Mouse (Mus musculus) bone marrow, adult 2 months (tissue): ENCODE measurements at regions not wholly inside any gene's neighbourhood (a gene's known extent, or its start where the extent isn't known, plus 50 kb on each side); places are given as distances from the start of the nearest gene placed in this dataset.
A peak's percentile ranks its signal among the peaks of the same experiment; 100 is the strongest.

Experiments
- H3K27ac ChIP-seq: fragments of 200-500 bp; 2 replicates; pipeline ENCODE4 v1.5.1; 2012; ENCODE audit warnings: low read depth, mild to moderate bottlenecking, control low read depth, inconsistent platforms, low read length; ENCODE audit not compliant: control insufficient read depth, poor library complexity, insufficient read depth
- H3K4me1 ChIP-seq: fragments of 200-500 bp; 2 replicates; pipeline ENCODE4 v1.6.1; 2011; ENCODE audit warnings: low read length; ENCODE audit not compliant: control insufficient read depth, insufficient read depth
- H3K4me3 ChIP-seq: fragments of 200-500 bp; replicated peaks from 2 replicates; pipeline ENCODE3; 2011; ENCODE audit warnings: mild to moderate bottlenecking, low read depth, low read length, control low read depth; ENCODE audit not compliant: control insufficient read depth
- CTCF ChIP-seq: fragments of 200-500 bp; IDR thresholded peaks from 2 replicates; pipeline ENCODE4 v1.5.1; 2011; ENCODE audit warnings: low read length, control low read depth; ENCODE audit not compliant: control insufficient read depth, insufficient read depth
- POLR2A ChIP-seq: fragments of 200-500 bp; IDR thresholded peaks from 2 replicates; pipeline ENCODE4 v1.6.1; 2011; ENCODE audit warnings: low read depth, mild to moderate bottlenecking, control low read depth, low read length, borderline replicate concordance; ENCODE audit not compliant: control insufficient read depth
- WGBS: fragments of 180-500 bp; shearing (Covaris S2); methylation state at CpG from one replicate; pipeline ENCODE4 v1.1.7; 2018; 5-methylcytosine and 5-hydroxymethylcytosine counted together

DNA sequence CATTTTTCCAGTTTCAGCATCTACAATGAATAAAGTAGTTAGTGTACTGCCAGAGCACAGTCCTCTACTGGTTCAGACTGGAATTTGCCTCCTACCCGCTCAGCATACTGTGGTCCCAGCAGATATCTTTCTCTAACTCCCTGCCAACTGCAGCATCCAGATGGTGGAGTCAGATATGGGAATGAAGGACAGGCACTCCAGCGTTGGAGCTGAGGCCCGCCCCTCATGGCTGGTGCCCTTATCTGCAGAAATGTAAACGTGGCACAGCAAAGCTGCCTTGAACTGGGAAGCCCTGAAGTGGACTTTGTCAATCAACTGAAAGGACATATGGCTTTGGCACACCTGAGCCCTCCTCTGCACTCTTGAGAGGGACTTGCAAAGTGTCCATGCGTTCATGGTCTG is 146.6 kb downstream of the Cartpt start:
- 44% methylated on average over 5 of the region's 5 CpGs for WGBS
- TF ChIP-seq CTCF (no peak), POLR2A (no peak)
- Histone ChIP-seq H3K4me1 (no peaks in the 10 kb centered on the region), H3K27ac (peak overlapping the region; percentile 40), H3K4me3 (no peak overlapping the region)

DNA sequence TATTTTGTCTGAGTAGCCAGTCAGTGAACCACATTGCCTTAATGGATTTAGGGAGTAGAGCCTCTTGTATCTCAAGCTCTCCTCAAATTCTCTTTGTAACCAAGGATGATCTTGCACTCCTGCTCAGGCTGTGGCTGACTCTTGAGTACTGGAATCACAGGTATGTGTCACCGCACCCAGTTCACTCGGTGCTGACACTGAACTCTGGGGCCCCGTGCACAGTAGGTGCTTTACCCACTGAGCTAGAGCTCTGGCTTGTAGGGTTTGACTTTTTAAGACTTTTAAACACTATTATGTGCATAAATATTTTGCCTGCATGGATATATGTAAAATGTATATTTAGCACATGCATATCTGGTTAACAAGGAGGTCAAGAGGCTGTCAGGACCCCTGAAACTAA is 147.4 kb downstream of the Cartpt start:
- WGBS: 86% methylated on average over 3 of the region's 3 CpGs
- no peak overlapping the region for H3K27ac ChIP-seq

DNA sequence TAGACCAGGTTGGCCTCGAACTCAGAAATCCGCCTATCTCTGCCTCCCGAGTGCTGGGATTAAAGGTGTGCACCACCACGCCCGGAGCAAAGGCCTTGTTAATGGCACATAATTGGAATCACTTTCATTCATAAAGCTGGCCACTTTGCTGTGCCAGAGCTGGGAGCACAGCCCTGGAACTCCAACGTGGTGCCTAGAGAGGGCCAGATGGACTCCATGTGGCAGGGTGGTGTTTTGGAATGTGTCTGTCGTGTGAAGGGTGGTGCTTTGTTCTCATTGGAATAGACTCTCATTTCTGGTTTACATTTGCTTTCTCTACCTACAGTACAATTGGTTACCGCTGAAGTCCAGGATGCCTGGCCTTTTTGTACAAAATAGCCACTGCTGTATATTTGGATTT is 150.2 kb downstream of the Cartpt start:
- H3K4me1 ChIP-seq: no peaks in the 10 kb centered on the region
- WGBS: 82% methylated on average over 8 of the region's 8 CpGs
- TF ChIP-seq POLR2A (no peak), CTCF (no peak)
- H3K4me3 ChIP-seq: no peak overlapping the region
- H3K27ac ChIP-seq: no peak overlapping the region

More for the DNA sequence above, 147.4 kb downstream of the Cartpt start:
- Histone ChIP-seq H3K4me3 (no peak overlapping the region), H3K4me1 (no peaks in the 10 kb centered on the region)
- no peak for TF ChIP-seq POLR2A
- TF ChIP-seq CTCF: no peak

DNA sequence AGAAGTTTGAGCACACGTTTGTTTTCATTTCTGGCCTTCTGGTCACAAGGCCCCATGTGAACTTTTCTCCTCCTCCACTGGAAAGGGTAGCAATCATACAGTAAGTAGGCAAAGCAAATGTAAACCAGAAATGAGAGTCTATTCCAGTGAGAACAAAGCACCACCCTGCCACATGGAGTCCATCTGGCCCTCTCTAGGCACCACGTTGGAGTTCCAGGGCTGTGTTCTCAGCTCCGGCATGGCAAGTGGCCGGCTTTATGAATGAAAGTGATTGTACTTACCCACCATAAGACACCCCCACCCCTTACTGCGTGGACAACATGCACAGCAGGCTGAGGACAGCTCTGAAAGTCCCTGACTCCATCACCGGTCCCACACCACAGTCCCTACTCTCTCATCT is 151.5 kb downstream of the Cartpt start:
- H3K4me1 ChIP-seq: no peaks in the 10 kb centered on the region
- WGBS: 84% methylated on average over 6 of the region's 6 CpGs
- no peak overlapping the region for H3K4me3 ChIP-seq
- TF ChIP-seq CTCF: no peak
- TF ChIP-seq POLR2A: no peak
- no peak overlapping the region for H3K27ac ChIP-seq

GRCm38 (mm10) chr13:99748128-99748527 is 152.8 kb downstream of the Cartpt start:
- Histone ChIP-seq H3K27ac (no peak overlapping the region), H3K4me1 (no peaks in the 10 kb centered on the region), H3K4me3 (no peak overlapping the region)
- whole genome bisulfite sequencing: 66% methylated on average over 9 of the region's 9 CpGs
- TF ChIP-seq POLR2A (no peak), CTCF (no peak)

DNA sequence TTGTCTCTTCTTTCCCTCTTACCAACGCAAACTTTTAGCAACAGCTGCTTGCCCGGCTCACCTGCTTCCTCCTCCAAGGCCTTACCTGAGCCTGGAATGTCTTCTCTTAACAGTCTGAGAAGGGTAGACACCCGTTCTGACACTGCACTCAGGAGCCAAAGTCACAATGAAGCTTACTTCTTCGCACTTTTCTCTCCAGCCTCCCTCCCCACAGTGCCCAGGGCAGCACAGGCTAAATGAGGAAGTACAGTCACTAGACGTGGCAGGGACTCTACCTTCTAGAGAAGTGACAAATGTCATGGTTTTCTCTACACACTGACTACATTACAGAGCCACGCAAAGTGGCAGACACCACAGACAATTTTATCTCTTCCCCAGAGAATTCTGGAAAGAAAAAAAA is 155.4 kb downstream of the Cartpt start:
- whole genome bisulfite sequencing: 29% methylated on average over 6 of the region's 6 CpGs
- no peak overlapping the region for H3K4me3 ChIP-seq
- TF ChIP-seq CTCF (no peak), POLR2A (no peak)
- no peak overlapping the region for H3K27ac ChIP-seq
- no peaks in the 10 kb centered on the region for H3K4me1 ChIP-seq

DNA sequence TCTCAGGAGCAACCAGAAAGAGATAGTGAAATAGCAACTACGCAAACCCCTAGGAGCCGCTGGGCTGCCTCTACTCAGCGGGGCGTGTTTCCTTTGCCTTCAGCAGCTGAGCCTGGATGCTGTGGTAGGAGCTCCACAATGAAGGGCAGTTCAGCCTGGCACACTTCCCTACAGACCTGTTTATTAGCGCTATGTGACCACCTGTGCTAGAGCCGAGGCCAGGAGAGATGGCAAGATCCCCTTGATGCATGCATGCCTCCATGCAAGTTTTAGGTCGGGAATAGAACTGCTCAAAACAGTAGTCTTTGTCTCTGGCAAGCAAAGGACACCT is 156.1 kb downstream of the Cartpt start:
- Histone ChIP-seq H3K4me3 (no peak overlapping the region), H3K27ac (no peak overlapping the region), H3K4me1 (no peaks in the 10 kb centered on the region)
- TF ChIP-seq POLR2A (no peak), CTCF (no peak)
- 80% methylated on average over 7 of the region's 7 CpGs for WGBS

DNA sequence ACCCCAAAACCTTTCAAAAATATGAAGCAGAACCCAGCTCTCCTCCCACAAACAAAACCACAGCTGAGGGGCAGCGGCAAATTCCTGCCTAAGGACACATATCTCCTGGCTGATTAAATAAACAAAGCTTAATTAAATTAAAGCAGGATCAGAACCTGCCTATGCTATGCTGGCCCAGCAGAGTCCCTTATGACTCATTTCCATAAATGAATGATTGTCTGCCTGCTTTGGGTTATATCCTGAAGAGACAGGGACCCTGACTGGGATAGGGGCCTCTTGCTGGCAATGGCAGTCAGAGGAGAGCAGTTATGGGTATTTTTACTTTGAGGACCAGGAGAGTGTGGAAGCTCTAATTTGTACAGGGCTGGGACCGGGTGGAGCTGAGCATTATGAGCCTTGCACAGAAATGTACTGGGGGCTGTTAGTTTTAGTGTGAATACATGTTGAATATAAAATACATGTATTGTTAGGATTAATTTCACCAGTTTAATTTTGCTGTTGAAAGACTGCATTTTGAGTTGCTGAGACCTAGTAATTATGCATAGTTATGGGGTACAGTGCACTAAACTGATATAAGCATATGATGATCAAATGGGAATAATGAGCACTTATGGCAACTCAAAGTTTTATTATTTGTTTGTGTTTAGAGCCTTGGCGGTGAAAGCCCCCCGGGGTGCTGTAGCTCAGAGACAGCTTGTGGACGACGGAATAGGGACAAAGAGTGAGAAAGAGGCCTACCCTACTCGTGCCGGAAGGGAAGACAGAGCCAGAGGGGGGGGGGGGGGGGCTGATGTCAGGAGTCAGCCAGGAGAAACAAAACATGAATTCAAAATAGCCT is 156.7 kb downstream of the Cartpt start:
- H3K4me1 ChIP-seq: no peaks in the 10 kb centered on the region
- 82% methylated on average over 8 of the region's 8 CpGs for WGBS
- no peak for TF ChIP-seq CTCF
- TF ChIP-seq POLR2A: no peak
- H3K4me3 ChIP-seq: no peak overlapping the region
- no peak overlapping the region for H3K27ac ChIP-seq

- H3K4me3 ChIP-seq: no peak overlapping the region
- H3K27ac ChIP-seq: no peak overlapping the region
- H3K4me1 ChIP-seq: no peaks in the 10 kb centered on the region
- WGBS: 69% methylated on average over 2 of the region's 2 CpGs
- TF ChIP-seq POLR2A: no peak
- TF ChIP-seq CTCF: no peak
Measured at GRCm38 (mm10) chr13:99742507-99742906, 158.4 kb downstream of the Cartpt start.
